Mouse (Mus musculus) neural tube, embryonic 14.5 days (tissue): ENCODE measurements at regions not wholly inside any gene's neighbourhood (a gene's known extent, or its start where the extent isn't known, plus 50 kb on each side); places are given as distances from the start of the nearest gene placed in this dataset.

Experiments used
- ATAC-seq: fragments of 200-750 bp; cut with Nextera tagmentation; 2 replicates; pipeline ENCODE4 v1.8.0; 2017; ENCODE audit warnings: low read depth, mild to moderate bottlenecking, moderate TSS enrichment, moderate library complexity
- H3K27ac ChIP-seq: fragments of 300-500 bp; sonication (generic); 2 replicates; pipeline ENCODE4 v1.5.1; 2014; ENCODE audit warnings: low read depth, mild to moderate bottlenecking, control low read depth, low read length, moderate library complexity, mixed read lengths
- H3K27me3 ChIP-seq: fragments of 300-500 bp; sonication (generic); 2 replicates; pipeline ENCODE4 v1.6.1; 2014; ENCODE audit warnings: low read length; ENCODE audit not compliant: control insufficient read depth, insufficient read depth
- H3K36me3 ChIP-seq: fragments of 300-500 bp; sonication (generic); 2 replicates; pipeline ENCODE4 v1.6.1; 2014; ENCODE audit warnings: low read length, mixed read lengths; ENCODE audit not compliant: control insufficient read depth, insufficient read depth
- H3K4me1 ChIP-seq: fragments of 300-500 bp; sonication (generic); 2 replicates; pipeline ENCODE4 v1.6.1; 2014; ENCODE audit warnings: low read length; ENCODE audit not compliant: control insufficient read depth, insufficient read depth
- H3K4me2 ChIP-seq: fragments of 300-500 bp; sonication (generic); 2 replicates; pipeline ENCODE4 v1.6.1; 2014; ENCODE audit warnings: mild to moderate bottlenecking, low read depth, low read length, control low read depth
- H3K4me3 ChIP-seq: fragments of 300-500 bp; sonication (generic); 2 replicates; pipeline ENCODE4 v1.5.1; 2014; ENCODE audit warnings: low read depth, low read length, control low read depth, mixed read lengths
- H3K9ac ChIP-seq: fragments of 300-500 bp; sonication (generic); replicated peaks from 2 replicates; pipeline ENCODE4 v1.6.1; 2014; ENCODE audit warnings: low read depth, mild to moderate bottlenecking, control low read depth, low read length, mixed read lengths
- H3K9me3 ChIP-seq: fragments of 300-500 bp; sonication (generic); 2 replicates; pipeline ENCODE4 v1.6.1; 2016; ENCODE audit warnings: low read length; ENCODE audit not compliant: control insufficient read depth
- WGBS: fragments of 180-500 bp; shearing (Covaris S2); extraction: QIAGEN DNeasy Blood & Tissue Kit; methylation state at CpG from one replicate; pipeline ENCODE4 v1.1.7; 2014; 5-methylcytosine and 5-hydroxymethylcytosine counted together

- no peak overlapping the region for H3K4me2 ChIP-seq
- no peak for ATAC-seq
- no peaks in the 10 kb centered on the region for H3K27me3 ChIP-seq
- H3K36me3 ChIP-seq = no peaks in the 10 kb centered on the region
- no peak overlapping the region for H3K9ac ChIP-seq
- H3K27ac ChIP-seq = no peak overlapping the region
- no peak overlapping the region for H3K4me3 ChIP-seq
- no peaks in the 10 kb centered on the region for H3K9me3 ChIP-seq
- no peaks in the 10 kb centered on the region for H3K4me1 ChIP-seq
Observed at GRCm38 (mm10) chr5:47254835-47255369, 728.0 kb upstream of the Slit2 start.

GRCm38 (mm10) chr5:47261658-47262411 lies 721.1 kb upstream of the Slit2 start:
- Histone ChIP-seq H3K9me3 (no peaks in the 10 kb centered on the region), H3K4me2 (no peak overlapping the region), H3K4me1 (no peaks in the 10 kb centered on the region), H3K9ac (no peak overlapping the region), H3K36me3 (no peaks in the 10 kb centered on the region), H3K27ac (no peak overlapping the region), H3K4me3 (no peak overlapping the region), H3K27me3 (no peaks in the 10 kb centered on the region)
- 24% methylated on average over 5 of the region's 5 CpGs for WGBS
- peak; percentile 70; the same call in 1 of the 2 replicates for ATAC-seq

- Histone ChIP-seq H3K27me3 (no peaks in the 10 kb centered on the region), H3K4me3 (no peak overlapping the region), H3K9me3 (no peaks in the 10 kb centered on the region), H3K4me1 (no peaks in the 10 kb centered on the region), H3K4me2 (no peak overlapping the region), H3K36me3 (no peaks in the 10 kb centered on the region), H3K27ac (no peak overlapping the region), H3K9ac (no peak overlapping the region)
- no peak for ATAC-seq
- WGBS = 81% methylated on average over 3 of the region's 3 CpGs
Observed at GRCm38 (mm10) chr5:47272642-47273041, 710.3 kb upstream of the Slit2 start.

- Histone ChIP-seq H3K9ac (no peak overlapping the region), H3K9me3 (no peaks in the 10 kb centered on the region), H3K4me3 (no peak overlapping the region), H3K27ac (no peak overlapping the region), H3K27me3 (no peaks in the 10 kb centered on the region), H3K4me1 (no peaks in the 10 kb centered on the region), H3K36me3 (no peaks in the 10 kb centered on the region), H3K4me2 (no peak overlapping the region)
- ATAC-seq = no peak
- 64% methylated on average over 9 of the region's 9 CpGs for WGBS
Observed at GRCm38 (mm10) chr5:47273389-47274255, 709.3 kb upstream of the Slit2 start.

GRCm38 (mm10) chr5:47274256-47274638 lies 708.7 kb upstream of the Slit2 start:
- WGBS = 89% methylated on average over 1 of the region's 1 CpGs
- H3K4me2 ChIP-seq = no peak overlapping the region
- H3K36me3 ChIP-seq = no peaks in the 10 kb centered on the region
- H3K9ac ChIP-seq = no peak overlapping the region
- no peak overlapping the region for H3K27ac ChIP-seq
- H3K9me3 ChIP-seq = no peaks in the 10 kb centered on the region
- no peaks in the 10 kb centered on the region for H3K27me3 ChIP-seq
- no peaks in the 10 kb centered on the region for H3K4me1 ChIP-seq
- H3K4me3 ChIP-seq = no peak overlapping the region
- no peak for ATAC-seq

GRCm38 (mm10) chr5:47276231-47277195 lies 706.4 kb upstream of the Slit2 start:
- H3K27ac ChIP-seq = no peak overlapping the region
- no peaks in the 10 kb centered on the region for H3K9me3 ChIP-seq
- no peak overlapping the region for H3K4me3 ChIP-seq
- no peaks in the 10 kb centered on the region for H3K4me1 ChIP-seq
- H3K27me3 ChIP-seq = no peaks in the 10 kb centered on the region
- H3K9ac ChIP-seq = no peak overlapping the region
- no peak overlapping the region for H3K4me2 ChIP-seq
- no peaks in the 10 kb centered on the region for H3K36me3 ChIP-seq
- 56% methylated on average over 5 of the region's 5 CpGs for WGBS
- ATAC-seq = no peak

GRCm38 (mm10) chr5:47279630-47280029 lies 703.3 kb upstream of the Slit2 start:
- Histone ChIP-seq H3K36me3 (no peaks in the 10 kb centered on the region), H3K27me3 (no peaks in the 10 kb centered on the region), H3K27ac (no peak overlapping the region), H3K4me2 (no peak overlapping the region), H3K4me3 (no peak overlapping the region), H3K4me1 (no peaks in the 10 kb centered on the region), H3K9me3 (no peaks in the 10 kb centered on the region), H3K9ac (no peak overlapping the region)
- 95% methylated on average over 3 of the region's 3 CpGs for WGBS
- no peak for ATAC-seq

- Histone ChIP-seq H3K36me3 (no peaks in the 10 kb centered on the region), H3K4me1 (no peaks in the 10 kb centered on the region), H3K9me3 (no peaks in the 10 kb centered on the region), H3K27me3 (no peaks in the 10 kb centered on the region), H3K4me2 (no peak overlapping the region), H3K27ac (no peak overlapping the region), H3K4me3 (no peak overlapping the region), H3K9ac (no peak overlapping the region)
- WGBS = 90% methylated on average over 4 of the region's 4 CpGs
- no peak for ATAC-seq
Observed at GRCm38 (mm10) chr5:47299602-47300001, 683.3 kb upstream of the Slit2 start.
